Mouse (Mus musculus): ENCODE data around the gene Slc2a1. TPM values are rescaled to one million over a fixed set of nuclear protein-coding genes. Genes with fewer than 3 reads are reported as not detected.

The Slc2a1 gene
- total and polyA plus RNA-seq, 3 experiments = 33.4 to 64.9 (median 46.2) TPM

DNA sequence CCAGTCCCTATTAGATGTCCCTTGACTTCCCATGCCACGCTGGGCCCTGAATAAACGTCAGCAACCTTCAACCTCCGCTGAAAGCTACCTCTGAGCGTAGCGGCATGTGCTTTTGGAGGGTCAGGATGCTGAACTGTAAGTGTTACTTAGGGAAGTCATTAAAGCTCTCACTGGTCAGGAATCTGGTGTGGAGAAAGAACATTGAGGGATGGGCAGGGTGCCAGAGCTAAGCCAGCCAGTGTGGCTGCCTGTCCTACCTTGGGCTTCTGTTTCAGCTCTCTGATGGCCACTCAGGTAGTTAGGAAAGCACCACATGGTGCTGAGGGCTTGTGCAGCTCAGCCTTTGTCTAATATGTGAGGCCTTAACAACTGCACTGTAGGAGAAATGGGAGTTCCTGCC is 2.9 kb downstream of the Slc2a1 start:
- in situ Hi-C loops (cut with MboI; ENCODE audit: low pct_ligation_motif_present, low pct_unique_long_range_greater_than_20kb, low sequenced_read_pairs) = no loop called here
- Histone ChIP-seq H3K9me3 (replicated peaks; ENCODE audit: low read length) (no peaks in the 10 kb centered on the region), H3K4me2 (ENCODE audit: insufficient read depth, low read depth, poor library complexity, severe bottlenecking) (no peak overlapping the region), H3K27me3 (replicated peaks) (no peaks in the 10 kb centered on the region), H3K36me3 (replicated peaks in 1 of 2; ENCODE audit: control insufficient read depth in 1 of 2, insufficient read depth in 1 of 2, low read length in 1 of 2) (peaks cover 5 to 49% of the 10 kb centered on the region in 2 experiments), H3K79me2 (replicated peaks; ENCODE audit: control insufficient read depth, extremely low read depth, insufficient read depth, poor library complexity, severe bottlenecking) (peaks cover 30% of the 10 kb centered on the region), H3K4me3 (replicated peaks in 1 of 3; ENCODE audit: low read depth in 2 of 3, low read length in 2 of 3, poor library complexity in 1 of 3) (no peak overlapping the region), H3K9ac (ENCODE audit: insufficient read depth, low read depth) (no peak overlapping the region), H3K4me1 (ENCODE audit: control insufficient read depth in 1 of 2, insufficient read depth in 2 of 2) (peaks cover 16 to 83% of the 10 kb centered on the region in 2 experiments; a peak in 3 of 4 replicates), H3K27ac (ENCODE audit: insufficient read depth, low read depth) (no peak overlapping the region)
- no peak for DNase-seq (ENCODE audit: extremely low read depth)
- dilution Hi-C loops (cut with MboI; ENCODE audit: extremely low pct_ligation_motif_present, extremely low pct_unique_long_range_greater_than_20kb, low sequenced_read_pairs) = no loop called here
- no peak for TF ChIP-seq GABPA (IDR thresholded peaks at IDR 0.05; ENCODE audit: insufficient replicate concordance, low read depth, low read length)

DNA sequence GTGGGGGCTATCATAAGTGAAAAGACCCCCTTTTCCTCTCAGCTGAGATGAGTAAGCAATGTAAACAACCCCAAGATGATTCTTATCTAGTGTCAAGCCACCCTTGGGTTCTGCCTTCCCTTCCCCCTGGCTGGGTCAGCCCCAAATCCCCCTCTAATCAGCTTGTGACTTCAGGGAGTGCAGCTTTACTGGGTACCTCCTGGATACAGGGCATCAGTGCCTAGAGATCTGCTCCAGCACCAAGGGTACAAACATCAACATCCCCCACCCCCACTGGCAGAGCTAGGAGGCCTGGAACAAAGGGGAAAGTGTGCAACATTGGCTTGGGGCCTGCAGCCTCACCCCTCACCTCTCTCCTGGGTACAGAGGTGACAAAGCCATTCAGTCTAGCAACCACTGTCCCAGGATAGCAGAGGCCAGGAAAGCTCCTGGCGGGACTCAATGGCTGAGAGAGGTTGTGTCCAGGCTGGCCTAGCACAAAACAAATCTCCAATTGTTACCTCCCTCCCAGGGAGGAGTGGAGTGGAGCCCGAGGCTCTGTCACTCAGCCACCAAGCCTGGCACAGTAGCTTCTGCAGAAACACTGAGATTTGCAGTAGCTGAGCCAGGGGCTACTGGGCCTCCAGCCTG is 3.9 kb downstream of the Slc2a1 start:
- dilution Hi-C loops (cut with MboI; ENCODE audit: extremely low pct_ligation_motif_present, extremely low pct_unique_long_range_greater_than_20kb, low sequenced_read_pairs) (no loop called here), in situ Hi-C loops (cut with MboI; ENCODE audit: low pct_ligation_motif_present, low pct_unique_long_range_greater_than_20kb, low sequenced_read_pairs) (no loop called here)
- Histone ChIP-seq H3K27me3 (replicated peaks) (no peaks in the 10 kb centered on the region), H3K9ac (ENCODE audit: insufficient read depth, low read depth) (no peak overlapping the region), H3K4me1 (ENCODE audit: control insufficient read depth in 1 of 2, insufficient read depth in 2 of 2) (peaks cover 16 to 83% of the 10 kb centered on the region in 2 experiments; a peak in 3 of 4 replicates), H3K79me2 (replicated peaks; ENCODE audit: control insufficient read depth, extremely low read depth, insufficient read depth, poor library complexity, severe bottlenecking) (peaks cover 30% of the 10 kb centered on the region), H3K36me3 (replicated peaks in 1 of 2; ENCODE audit: control insufficient read depth in 1 of 2, insufficient read depth in 1 of 2, low read length in 1 of 2) (peaks cover 5 to 58% of the 10 kb centered on the region in 2 experiments), H3K9me3 (replicated peaks; ENCODE audit: low read length) (no peaks in the 10 kb centered on the region), H3K4me3 (replicated peaks in 1 of 3; ENCODE audit: low read depth in 2 of 3, low read length in 2 of 3, poor library complexity in 1 of 3) (no peak overlapping the region), H3K4me2 (ENCODE audit: insufficient read depth, low read depth, poor library complexity, severe bottlenecking) (no peak overlapping the region), H3K27ac (ENCODE audit: insufficient read depth, low read depth) (no peak overlapping the region)
- TF ChIP-seq JUN (IDR thresholded peaks at IDR 0.05; ENCODE audit: insufficient read depth, low read depth, low read length) (no peak), PAX5 (IDR thresholded peaks at IDR 0.05; ENCODE audit: low read length) (no peak), CHD2 (IDR thresholded peaks at IDR 0.05; ENCODE audit: low read length) (no peak)
- no peak for DNase-seq (ENCODE audit: extremely low read depth)

DNA sequence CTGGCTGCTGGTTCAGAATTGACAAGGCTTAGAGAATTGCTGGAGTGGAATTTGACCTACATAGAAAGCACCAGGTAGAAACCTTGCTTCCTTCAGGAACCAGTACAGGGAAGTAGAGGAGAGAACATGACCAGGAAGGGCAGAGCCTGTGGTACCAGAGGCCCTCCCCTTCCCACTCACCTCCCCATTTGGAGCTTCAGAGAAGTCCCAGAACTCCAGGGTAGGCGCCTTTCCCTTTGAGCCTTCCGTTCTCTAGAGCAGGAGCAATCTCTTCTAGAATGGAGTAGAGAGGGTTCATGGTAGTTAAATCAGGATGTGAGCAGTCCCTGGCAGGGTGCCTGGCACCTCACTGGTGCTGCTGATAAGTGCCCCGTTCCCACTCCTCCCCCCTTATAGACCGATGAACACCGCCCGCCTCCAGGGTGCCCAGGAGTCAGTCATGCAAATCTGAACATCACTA is 7.1 kb downstream of the Slc2a1 start:
- H3K4me2 ChIP-seq (ENCODE audit: insufficient read depth, low read depth, poor library complexity, severe bottlenecking) = no peak overlapping the region
- H3K4me1 ChIP-seq (ENCODE audit: control insufficient read depth in 1 of 2, insufficient read depth in 2 of 2) = peaks cover 10 to 97% of the 10 kb centered on the region in 2 experiments; a peak in 3 of 4 replicates
- H3K9me3 ChIP-seq (replicated peaks; ENCODE audit: low read length) = no peaks in the 10 kb centered on the region
- H3K79me2 ChIP-seq (replicated peaks; ENCODE audit: control insufficient read depth, extremely low read depth, insufficient read depth, poor library complexity, severe bottlenecking) = peaks cover 17% of the 10 kb centered on the region
- no peak for DNase-seq (ENCODE audit: extremely low read depth)
- dilution Hi-C loops (cut with MboI; ENCODE audit: extremely low pct_ligation_motif_present, extremely low pct_unique_long_range_greater_than_20kb, low sequenced_read_pairs) = no loop called here
- in situ Hi-C loops (cut with MboI; ENCODE audit: low pct_ligation_motif_present, low pct_unique_long_range_greater_than_20kb, low sequenced_read_pairs) = no loop called here
- no peaks in the 10 kb centered on the region for H3K27me3 ChIP-seq (replicated peaks)
- no peak overlapping the region for H3K27ac ChIP-seq (ENCODE audit: insufficient read depth, low read depth)
- H3K4me3 ChIP-seq (replicated peaks in 1 of 3; ENCODE audit: low read depth in 2 of 3, low read length in 2 of 3, poor library complexity in 1 of 3) = no peak overlapping the region
- no peak overlapping the region for H3K9ac ChIP-seq (ENCODE audit: insufficient read depth, low read depth)
- H3K36me3 ChIP-seq (replicated peaks in 1 of 2; ENCODE audit: control insufficient read depth in 1 of 2, insufficient read depth in 1 of 2, low read length in 1 of 2) = peaks cover 14 to 86% of the 10 kb centered on the region in 2 experiments
- TF ChIP-seq ZKSCAN1 (IDR thresholded peaks at IDR 0.05; ENCODE audit: borderline replicate concordance, low read depth, low read length) = no peak
- TF ChIP-seq MAX (IDR thresholded peaks at IDR 0.05; ENCODE audit: low read length) = no peak

Measured in CH12.LX (cell line).